Mouse (Mus musculus): Measurements from ENCODE around the gene Jsrp1. TPM values are rescaled to one million over a fixed set of nuclear protein-coding genes. Genes with fewer than 3 reads are reported as not detected.
A peak's percentile ranks its signal among the peaks of the same experiment; 100 is the strongest.

The Jsrp1 gene
- polyA plus RNA-seq, 1 experiment from 2014 or later: 4.4 TPM

- no peak for ATAC-seq (ENCODE audit: low FRiP score, low TSS enrichment)
- Histone ChIP-seq H3K4me1 (ENCODE audit: control insufficient read depth, insufficient read depth, low read length) (no peaks in the 10 kb centered on the region), H3K27ac (ENCODE audit: low read depth, low read length) (no peak overlapping the region), H3K36me3 (ENCODE audit: control insufficient read depth, insufficient read depth, low read length) (peaks cover 99% of the 10 kb centered on the region), H3K4me2 (replicated peaks; ENCODE audit: low read depth, low read length) (no peak overlapping the region), H3K27me3 (ENCODE audit: control insufficient read depth, insufficient read depth, low read length) (no peaks in the 10 kb centered on the region), H3K4me3 (ENCODE audit: low read length) (no peak overlapping the region), H3K9ac (ENCODE audit: low read depth, low read length) (no peak overlapping the region), H3K9me3 (ENCODE audit: control insufficient read depth, low read length) (no peaks in the 10 kb centered on the region)
Measured at GRCm38 (mm10) chr10:80779565-80779964, 33.7 kb downstream of the Jsrp1 start.

GRCm38 (mm10) chr10:80777123-80777522 is 36.2 kb downstream of the Jsrp1 start:
- no peak overlapping the region for H3K4me3 ChIP-seq (ENCODE audit: low read length)
- no peaks in the 10 kb centered on the region for H3K4me1 ChIP-seq (ENCODE audit: control insufficient read depth, insufficient read depth, low read length)
- no peaks in the 10 kb centered on the region for H3K9me3 ChIP-seq (ENCODE audit: control insufficient read depth, low read length)
- no peak overlapping the region for H3K9ac ChIP-seq (ENCODE audit: low read depth, low read length)
- no peaks in the 10 kb centered on the region for H3K27me3 ChIP-seq (ENCODE audit: control insufficient read depth, insufficient read depth, low read length)
- H3K4me2 ChIP-seq (replicated peaks; ENCODE audit: low read depth, low read length): no peak overlapping the region
- H3K36me3 ChIP-seq (ENCODE audit: control insufficient read depth, insufficient read depth, low read length): peaks cover 99% of the 10 kb centered on the region
- no peak overlapping the region for H3K27ac ChIP-seq (ENCODE audit: low read depth, low read length)
- no peak for ATAC-seq (ENCODE audit: low FRiP score, low TSS enrichment)
- 94% methylated on average over 5 of the region's 5 CpGs for WGBS

- Histone ChIP-seq H3K27me3 (ENCODE audit: control insufficient read depth, insufficient read depth, low read length) (no peaks in the 10 kb centered on the region), H3K4me1 (ENCODE audit: control insufficient read depth, insufficient read depth, low read length) (no peaks in the 10 kb centered on the region), H3K4me3 (ENCODE audit: low read length) (no peak overlapping the region), H3K36me3 (ENCODE audit: control insufficient read depth, insufficient read depth, low read length) (peaks cover 99% of the 10 kb centered on the region), H3K9ac (ENCODE audit: low read depth, low read length) (no peak overlapping the region), H3K27ac (ENCODE audit: low read depth, low read length) (no peak overlapping the region), H3K4me2 (replicated peaks; ENCODE audit: low read depth, low read length) (no peak overlapping the region), H3K9me3 (ENCODE audit: control insufficient read depth, low read length) (no peaks in the 10 kb centered on the region)
- no peak for ATAC-seq (ENCODE audit: low FRiP score, low TSS enrichment)
- WGBS: 88% methylated on average over 6 of the region's 6 CpGs
Measured at GRCm38 (mm10) chr10:80776358-80776869, 36.9 kb downstream of the Jsrp1 start.

GRCm38 (mm10) chr10:80775731-80776130 is 37.6 kb downstream of the Jsrp1 start:
- Histone ChIP-seq H3K9ac (ENCODE audit: low read depth, low read length) (no peak overlapping the region), H3K36me3 (ENCODE audit: control insufficient read depth, insufficient read depth, low read length) (peaks cover 99% of the 10 kb centered on the region), H3K9me3 (ENCODE audit: control insufficient read depth, low read length) (no peaks in the 10 kb centered on the region), H3K4me1 (ENCODE audit: control insufficient read depth, insufficient read depth, low read length) (no peaks in the 10 kb centered on the region), H3K27ac (ENCODE audit: low read depth, low read length) (no peak overlapping the region), H3K4me3 (ENCODE audit: low read length) (no peak overlapping the region), H3K4me2 (replicated peaks; ENCODE audit: low read depth, low read length) (no peak overlapping the region), H3K27me3 (ENCODE audit: control insufficient read depth, insufficient read depth, low read length) (no peaks in the 10 kb centered on the region)
- 94% methylated on average over 4 of the region's 4 CpGs for WGBS
- ATAC-seq (ENCODE audit: low FRiP score, low TSS enrichment): no peak

DNA sequence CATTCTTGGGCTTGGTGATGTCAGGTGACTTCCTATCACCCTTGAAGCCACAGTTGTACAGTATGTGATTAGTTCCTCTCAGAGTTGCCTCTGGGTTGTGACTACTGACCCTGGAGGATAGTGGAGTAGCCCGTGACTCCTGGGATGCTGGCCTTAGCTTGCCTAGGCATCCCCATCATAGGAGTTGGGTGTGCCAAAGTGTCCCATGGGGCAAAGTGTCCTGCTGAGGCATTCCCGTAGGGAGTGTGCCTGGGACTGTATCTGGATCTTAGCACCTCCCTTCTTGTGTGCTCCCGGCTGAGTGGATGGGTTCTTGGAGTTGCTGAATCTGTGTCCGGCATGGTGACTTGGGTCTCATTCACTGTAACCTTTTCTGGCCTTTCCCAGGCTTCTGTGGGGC is 38.3 kb downstream of the Jsrp1 start:
- no peaks in the 10 kb centered on the region for H3K9me3 ChIP-seq (ENCODE audit: control insufficient read depth, low read length)
- no peak for ATAC-seq (ENCODE audit: low FRiP score, low TSS enrichment)
- H3K4me2 ChIP-seq (replicated peaks; ENCODE audit: low read depth, low read length): no peak overlapping the region
- H3K36me3 ChIP-seq (ENCODE audit: control insufficient read depth, insufficient read depth, low read length): peaks cover 99% of the 10 kb centered on the region
- no peak overlapping the region for H3K27ac ChIP-seq (ENCODE audit: low read depth, low read length)
- no peaks in the 10 kb centered on the region for H3K4me1 ChIP-seq (ENCODE audit: control insufficient read depth, insufficient read depth, low read length)
- whole genome bisulfite sequencing: 91% methylated on average over 4 of the region's 4 CpGs
- H3K4me3 ChIP-seq (ENCODE audit: low read length): no peak overlapping the region
- H3K27me3 ChIP-seq (ENCODE audit: control insufficient read depth, insufficient read depth, low read length): no peaks in the 10 kb centered on the region
- H3K9ac ChIP-seq (ENCODE audit: low read depth, low read length): no peak overlapping the region

DNA sequence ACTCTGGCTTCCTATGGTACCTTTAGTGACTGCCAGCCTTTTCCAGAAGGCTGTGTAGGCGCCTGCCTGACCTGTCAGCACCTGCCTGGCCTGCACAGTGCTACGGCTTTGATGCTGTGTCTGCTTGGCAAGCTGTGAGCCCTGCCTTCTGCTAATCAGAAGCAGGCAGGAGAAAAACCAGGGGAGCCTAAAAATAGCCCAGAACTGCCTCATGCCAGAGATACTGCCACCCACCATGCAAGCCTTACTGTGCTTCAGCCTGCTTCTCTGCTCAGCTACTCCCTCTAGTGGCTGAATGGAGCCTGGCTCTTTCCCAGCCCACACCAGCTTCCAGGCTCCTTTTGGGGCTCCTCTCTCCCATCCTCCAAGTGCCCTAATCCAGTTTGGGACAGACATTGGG is 38.7 kb downstream of the Jsrp1 start:
- H3K27ac ChIP-seq (ENCODE audit: low read depth, low read length): no peak overlapping the region
- no peak overlapping the region for H3K4me3 ChIP-seq (ENCODE audit: low read length)
- no peak overlapping the region for H3K4me2 ChIP-seq (replicated peaks; ENCODE audit: low read depth, low read length)
- peaks cover 97% of the 10 kb centered on the region for H3K36me3 ChIP-seq (ENCODE audit: control insufficient read depth, insufficient read depth, low read length)
- H3K9ac ChIP-seq (ENCODE audit: low read depth, low read length): no peak overlapping the region
- H3K4me1 ChIP-seq (ENCODE audit: control insufficient read depth, insufficient read depth, low read length): no peaks in the 10 kb centered on the region
- H3K27me3 ChIP-seq (ENCODE audit: control insufficient read depth, insufficient read depth, low read length): no peaks in the 10 kb centered on the region
- no peak; the same call in 1 of the 2 replicates for ATAC-seq (ENCODE audit: low FRiP score, low TSS enrichment)
- no peaks in the 10 kb centered on the region for H3K9me3 ChIP-seq (ENCODE audit: control insufficient read depth, low read length)
- 71% methylated on average over 2 of the region's 2 CpGs for WGBS

DNA sequence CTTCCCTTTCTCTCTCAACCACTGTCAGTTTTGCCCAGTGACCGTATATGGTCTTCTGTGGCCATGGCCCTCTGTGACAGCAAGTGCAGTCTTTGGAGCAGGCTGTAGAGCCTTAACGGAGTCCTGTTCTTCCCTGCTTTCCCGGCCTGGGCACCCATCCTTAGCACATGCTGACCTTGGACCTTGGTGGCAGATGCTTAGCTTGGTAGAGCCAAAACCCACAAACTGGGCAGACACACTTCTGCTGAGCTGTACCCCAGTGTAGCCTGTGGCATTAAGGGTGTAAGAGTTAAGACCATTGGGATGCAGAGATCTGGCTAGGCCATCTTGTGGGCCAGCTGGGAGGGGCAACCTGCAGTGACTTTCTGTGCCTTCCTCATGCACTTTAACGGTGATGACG is 39.5 kb downstream of the Jsrp1 start:
- no peaks in the 10 kb centered on the region for H3K9me3 ChIP-seq (ENCODE audit: control insufficient read depth, low read length)
- H3K9ac ChIP-seq (ENCODE audit: low read depth, low read length): no peak overlapping the region
- H3K4me2 ChIP-seq (replicated peaks; ENCODE audit: low read depth, low read length): no peak overlapping the region
- no peak for ATAC-seq (ENCODE audit: low FRiP score, low TSS enrichment)
- peaks cover 95% of the 10 kb centered on the region for H3K36me3 ChIP-seq (ENCODE audit: control insufficient read depth, insufficient read depth, low read length)
- no peak overlapping the region for H3K4me3 ChIP-seq (ENCODE audit: low read length)
- no peaks in the 10 kb centered on the region for H3K27me3 ChIP-seq (ENCODE audit: control insufficient read depth, insufficient read depth, low read length)
- H3K4me1 ChIP-seq (ENCODE audit: control insufficient read depth, insufficient read depth, low read length): no peaks in the 10 kb centered on the region
- H3K27ac ChIP-seq (ENCODE audit: low read depth, low read length): no peak overlapping the region
- 80% methylated on average over 5 of the region's 5 CpGs for WGBS

- ATAC-seq (ENCODE audit: low FRiP score, low TSS enrichment): no peak
- peaks cover 75% of the 10 kb centered on the region for H3K36me3 ChIP-seq (ENCODE audit: control insufficient read depth, insufficient read depth, low read length)
- H3K27ac ChIP-seq (ENCODE audit: low read depth, low read length): no peak overlapping the region
- no peak overlapping the region for H3K9ac ChIP-seq (ENCODE audit: low read depth, low read length)
- WGBS: 92% methylated on average over 6 of the region's 6 CpGs
- H3K4me1 ChIP-seq (ENCODE audit: control insufficient read depth, insufficient read depth, low read length): no peaks in the 10 kb centered on the region
- H3K4me3 ChIP-seq (ENCODE audit: low read length): no peak overlapping the region
- no peaks in the 10 kb centered on the region for H3K9me3 ChIP-seq (ENCODE audit: control insufficient read depth, low read length)
- no peak overlapping the region for H3K4me2 ChIP-seq (replicated peaks; ENCODE audit: low read depth, low read length)
- H3K27me3 ChIP-seq (ENCODE audit: control insufficient read depth, insufficient read depth, low read length): no peaks in the 10 kb centered on the region
Measured at GRCm38 (mm10) chr10:80768365-80768764, 44.9 kb downstream of the Jsrp1 start.

GRCm38 (mm10) chr10:80766161-80766815 is 47.0 kb downstream of the Jsrp1 start:
- Histone ChIP-seq H3K4me1 (ENCODE audit: control insufficient read depth, insufficient read depth, low read length) (no peaks in the 10 kb centered on the region), H3K27me3 (ENCODE audit: control insufficient read depth, insufficient read depth, low read length) (no peaks in the 10 kb centered on the region), H3K27ac (ENCODE audit: low read depth, low read length) (no peak overlapping the region), H3K4me3 (ENCODE audit: low read length) (no peak overlapping the region), H3K9ac (ENCODE audit: low read depth, low read length) (peak overlapping the region; percentile 12; the same call in 1 of the 2 replicates), H3K36me3 (ENCODE audit: control insufficient read depth, insufficient read depth, low read length) (peaks cover 54% of the 10 kb centered on the region), H3K9me3 (ENCODE audit: control insufficient read depth, low read length) (no peaks in the 10 kb centered on the region), H3K4me2 (replicated peaks; ENCODE audit: low read depth, low read length) (no peak overlapping the region)
- no peak for ATAC-seq (ENCODE audit: low FRiP score, low TSS enrichment)
- 87% methylated on average over 10 of the region's 10 CpGs for WGBS

Measured in kidney, embryonic 14.5 days (tissue).